Mouse (Mus musculus): ENCODE measurements around the gene Metrnl. TPM values are rescaled to one million over a fixed set of nuclear protein-coding genes. Genes with fewer than 3 reads are reported as not detected.

The Metrnl gene
- polyA plus RNA-seq, 1 experiment from 2014 or later: 3.7 TPM

DNA sequence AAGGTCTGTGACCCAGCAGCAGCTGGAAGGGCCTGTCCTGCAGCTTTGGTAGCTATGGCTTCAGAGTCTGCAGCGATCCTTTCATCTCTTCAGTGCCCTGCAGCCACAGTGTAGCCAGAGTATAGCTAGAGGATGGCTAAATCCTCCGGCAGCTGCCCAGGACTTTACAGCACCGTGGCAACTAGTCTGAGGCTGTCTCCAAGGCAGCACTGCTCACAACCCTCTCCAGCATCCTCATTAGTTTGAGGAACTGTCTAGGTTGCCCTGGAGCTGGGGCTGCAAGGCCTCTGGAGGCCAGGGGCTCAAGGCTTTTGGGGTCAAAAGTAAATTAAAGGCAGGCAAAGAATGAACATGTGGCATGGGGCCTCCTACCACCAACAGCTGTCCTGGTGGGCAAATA lies 37.3 kb downstream of the Metrnl start:
- Histone ChIP-seq H3K4me3 (ENCODE audit: low read depth, low read length) (no peak overlapping the region), H3K27ac (ENCODE audit: low read depth, low read length) (no peak overlapping the region), H3K4me2 (ENCODE audit: low read length) (no peak overlapping the region), H3K4me1 (ENCODE audit: control insufficient read depth, insufficient read depth, low read length) (no peaks in the 10 kb centered on the region), H3K27me3 (replicated peaks; ENCODE audit: control insufficient read depth, insufficient read depth, low read length) (no peaks in the 10 kb centered on the region), H3K9ac (ENCODE audit: low read length) (no peak overlapping the region), H3K36me3 (ENCODE audit: control insufficient read depth, insufficient read depth, low read length) (no peaks in the 10 kb centered on the region), H3K9me3 (replicated peaks; ENCODE audit: control insufficient read depth, low read length) (no peaks in the 10 kb centered on the region)
- DNase-seq (ENCODE audit: low spot score) (no peak), ATAC-seq (no peak)
- 50% methylated on average over 3 of the region's 3 CpGs for WGBS

DNA sequence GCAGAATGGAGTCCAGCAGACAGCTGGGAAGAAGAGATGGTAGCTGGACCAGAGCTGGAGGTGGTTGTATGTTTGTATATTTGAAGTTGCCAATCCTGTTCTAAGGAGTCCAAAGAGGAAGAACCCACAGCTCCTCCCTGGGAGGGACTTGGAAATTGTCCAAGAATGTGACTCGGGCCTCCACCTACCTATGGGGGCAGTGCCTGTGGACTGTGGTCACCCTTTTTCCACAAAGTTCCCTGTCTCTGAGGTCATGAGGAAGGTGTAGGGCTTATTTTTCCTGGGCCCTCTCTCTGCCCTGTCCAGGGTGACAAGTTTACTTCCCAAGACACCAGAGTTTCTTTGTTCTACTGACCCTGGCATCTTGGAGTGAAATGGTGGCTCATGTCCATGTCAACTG lies 39.6 kb downstream of the Metrnl start:
- Histone ChIP-seq H3K27me3 (replicated peaks; ENCODE audit: control insufficient read depth, insufficient read depth, low read length) (no peaks in the 10 kb centered on the region), H3K27ac (ENCODE audit: low read depth, low read length) (no peak overlapping the region), H3K4me1 (ENCODE audit: control insufficient read depth, insufficient read depth, low read length) (no peaks in the 10 kb centered on the region), H3K9ac (ENCODE audit: low read length) (no peak overlapping the region), H3K4me3 (ENCODE audit: low read depth, low read length) (no peak overlapping the region), H3K9me3 (replicated peaks; ENCODE audit: control insufficient read depth, low read length) (no peaks in the 10 kb centered on the region), H3K4me2 (ENCODE audit: low read length) (no peak overlapping the region), H3K36me3 (ENCODE audit: control insufficient read depth, insufficient read depth, low read length) (no peaks in the 10 kb centered on the region)
- 44% methylated on average over 1 of the region's 1 CpGs for WGBS
- DNase-seq (ENCODE audit: low spot score) (no peak), ATAC-seq (no peak)

DNA sequence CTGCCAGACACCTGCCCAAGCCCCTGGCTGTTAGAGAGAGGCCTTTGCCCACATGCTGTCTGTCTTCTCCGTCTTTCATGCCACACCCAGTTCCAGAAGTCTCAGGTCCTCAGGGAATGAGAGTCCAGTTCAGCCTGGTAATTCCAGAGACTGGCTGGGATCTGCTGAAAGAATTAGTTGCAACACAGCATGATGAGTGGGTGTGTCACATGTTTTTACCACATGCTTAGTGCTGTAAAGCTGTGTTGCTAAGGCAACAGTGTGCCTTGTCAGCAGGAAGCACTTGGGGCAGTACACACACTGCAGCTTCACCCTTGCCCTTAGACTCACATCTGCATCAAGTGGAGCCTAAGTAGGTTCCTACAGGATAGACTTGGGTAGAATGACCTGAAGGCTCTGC lies 40.1 kb downstream of the Metrnl start:
- Histone ChIP-seq H3K4me3 (ENCODE audit: low read depth, low read length) (no peak overlapping the region), H3K27ac (ENCODE audit: low read depth, low read length) (no peak overlapping the region), H3K9me3 (replicated peaks; ENCODE audit: control insufficient read depth, low read length) (no peaks in the 10 kb centered on the region), H3K4me2 (ENCODE audit: low read length) (no peak overlapping the region), H3K4me1 (ENCODE audit: control insufficient read depth, insufficient read depth, low read length) (no peaks in the 10 kb centered on the region), H3K36me3 (ENCODE audit: control insufficient read depth, insufficient read depth, low read length) (no peaks in the 10 kb centered on the region), H3K27me3 (replicated peaks; ENCODE audit: control insufficient read depth, insufficient read depth, low read length) (no peaks in the 10 kb centered on the region), H3K9ac (ENCODE audit: low read length) (no peak overlapping the region)
- DNase-seq (ENCODE audit: low spot score) (no peak), ATAC-seq (no peak)
- 68% methylated on average over 1 of the region's 1 CpGs for WGBS

DNA sequence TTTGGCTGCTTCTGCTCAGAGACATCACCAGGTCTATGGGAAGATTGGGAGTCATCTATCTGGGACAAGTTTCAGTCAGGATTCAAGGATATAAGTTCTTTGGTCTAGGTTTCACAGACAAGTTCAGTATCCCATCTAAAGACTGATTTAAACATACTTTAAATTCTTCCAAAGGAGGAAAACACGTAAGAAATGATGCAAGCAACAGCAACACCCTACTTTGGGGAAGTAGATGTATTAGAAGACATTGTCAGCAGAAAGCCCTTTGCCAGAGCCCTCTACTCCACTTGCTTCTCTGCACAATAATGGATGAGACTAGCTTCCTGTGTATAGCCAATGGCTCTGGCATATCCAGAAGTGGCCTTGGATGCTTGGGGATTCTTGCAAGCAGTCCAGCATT lies 41.8 kb downstream of the Metrnl start:
- Histone ChIP-seq H3K4me3 (ENCODE audit: low read depth, low read length) (no peak overlapping the region), H3K27me3 (replicated peaks; ENCODE audit: control insufficient read depth, insufficient read depth, low read length) (no peaks in the 10 kb centered on the region), H3K9me3 (replicated peaks; ENCODE audit: control insufficient read depth, low read length) (no peaks in the 10 kb centered on the region), H3K4me2 (ENCODE audit: low read length) (no peak overlapping the region), H3K27ac (ENCODE audit: low read depth, low read length) (no peak overlapping the region), H3K36me3 (ENCODE audit: control insufficient read depth, insufficient read depth, low read length) (no peaks in the 10 kb centered on the region), H3K4me1 (ENCODE audit: control insufficient read depth, insufficient read depth, low read length) (no peaks in the 10 kb centered on the region), H3K9ac (ENCODE audit: low read length) (no peak overlapping the region)
- DNase-seq (ENCODE audit: low spot score) (no peak), ATAC-seq (no peak)
- WGBS: 62% methylated on average over 1 of the region's 1 CpGs

DNA sequence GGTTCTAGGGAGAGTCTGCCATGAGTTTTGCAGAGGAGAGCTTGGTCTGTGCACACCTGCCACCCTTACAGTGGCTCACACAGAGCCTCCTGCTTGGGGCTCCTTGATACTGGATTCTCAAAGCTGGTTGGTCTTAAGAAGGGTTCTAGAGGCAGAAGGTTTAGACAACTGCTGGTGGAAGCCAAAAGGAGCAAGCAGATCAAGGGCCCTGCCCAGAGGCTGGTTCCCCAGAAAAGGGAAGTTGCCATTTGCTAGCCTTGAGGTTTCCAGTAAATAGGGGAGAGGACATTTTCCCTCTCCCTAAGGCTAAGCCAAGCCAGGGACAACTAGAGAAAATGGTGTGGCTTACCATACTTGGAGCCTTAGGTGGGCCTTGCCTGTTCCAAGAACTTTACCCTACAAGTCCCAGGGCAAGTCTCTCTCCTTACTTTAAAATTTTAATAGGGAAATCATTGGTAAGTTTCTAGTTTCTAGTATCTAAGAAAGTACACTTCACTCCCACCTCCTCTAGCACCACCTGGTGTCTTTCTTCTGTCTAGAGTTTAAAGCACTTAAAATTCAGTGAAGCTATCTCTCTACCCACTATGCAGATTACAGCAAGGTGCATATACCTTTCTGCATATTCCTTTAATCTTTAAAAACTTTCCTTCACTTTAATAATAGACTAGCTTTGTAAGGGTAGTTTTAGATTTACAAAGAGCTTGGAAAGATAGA lies 42.7 kb downstream of the Metrnl start:
- Histone ChIP-seq H3K9me3 (replicated peaks; ENCODE audit: control insufficient read depth, low read length) (no peaks in the 10 kb centered on the region), H3K4me2 (ENCODE audit: low read length) (no peak overlapping the region), H3K4me3 (ENCODE audit: low read depth, low read length) (no peak overlapping the region), H3K4me1 (ENCODE audit: control insufficient read depth, insufficient read depth, low read length) (no peaks in the 10 kb centered on the region), H3K27me3 (replicated peaks; ENCODE audit: control insufficient read depth, insufficient read depth, low read length) (no peaks in the 10 kb centered on the region), H3K36me3 (ENCODE audit: control insufficient read depth, insufficient read depth, low read length) (no peaks in the 10 kb centered on the region), H3K27ac (ENCODE audit: low read depth, low read length) (no peak overlapping the region), H3K9ac (ENCODE audit: low read length) (no peak overlapping the region)
- ATAC-seq: no peak
- DNase-seq (ENCODE audit: low spot score): no peak

DNA sequence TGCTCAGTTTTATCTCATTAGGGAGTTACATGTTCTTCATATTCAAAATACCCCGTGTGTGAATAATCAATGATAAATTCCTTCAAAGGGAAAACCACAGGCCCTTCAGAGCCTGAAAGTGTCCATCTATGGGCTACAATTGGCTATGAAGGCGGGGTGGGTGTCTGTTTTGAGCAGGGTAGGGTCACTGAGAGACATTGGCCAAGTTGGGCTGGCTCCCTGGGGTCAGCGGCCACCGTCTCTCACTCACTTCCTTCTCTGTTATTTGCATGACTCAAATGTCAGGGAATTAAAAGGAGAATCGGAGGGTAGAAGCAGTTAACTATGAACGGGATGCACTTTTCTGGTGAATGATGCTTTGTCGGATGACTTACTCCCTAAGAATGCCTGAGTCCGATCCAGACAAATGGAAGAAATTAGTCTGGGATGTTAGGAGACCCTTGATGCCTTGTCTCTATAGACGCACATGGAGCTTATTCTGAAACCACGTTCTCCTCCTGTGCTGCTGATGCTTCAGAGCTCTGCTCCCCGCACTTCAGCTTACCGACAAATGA lies 45.7 kb downstream of the Metrnl start:
- ATAC-seq (no peak), DNase-seq (ENCODE audit: low spot score) (no peak)
- no peaks in the 10 kb centered on the region for H3K9me3 ChIP-seq (replicated peaks; ENCODE audit: control insufficient read depth, low read length)
- H3K4me1 ChIP-seq (ENCODE audit: control insufficient read depth, insufficient read depth, low read length): no peaks in the 10 kb centered on the region
- no peak overlapping the region for H3K27ac ChIP-seq (ENCODE audit: low read depth, low read length)
- H3K27me3 ChIP-seq (replicated peaks; ENCODE audit: control insufficient read depth, insufficient read depth, low read length): no peaks in the 10 kb centered on the region
- no peak overlapping the region for H3K9ac ChIP-seq (ENCODE audit: low read length)
- no peaks in the 10 kb centered on the region for H3K36me3 ChIP-seq (ENCODE audit: control insufficient read depth, insufficient read depth, low read length)
- no peak overlapping the region for H3K4me2 ChIP-seq (ENCODE audit: low read length)
- 81% methylated on average over 12 of the region's 12 CpGs for WGBS
- no peak overlapping the region for H3K4me3 ChIP-seq (ENCODE audit: low read depth, low read length)

DNA sequence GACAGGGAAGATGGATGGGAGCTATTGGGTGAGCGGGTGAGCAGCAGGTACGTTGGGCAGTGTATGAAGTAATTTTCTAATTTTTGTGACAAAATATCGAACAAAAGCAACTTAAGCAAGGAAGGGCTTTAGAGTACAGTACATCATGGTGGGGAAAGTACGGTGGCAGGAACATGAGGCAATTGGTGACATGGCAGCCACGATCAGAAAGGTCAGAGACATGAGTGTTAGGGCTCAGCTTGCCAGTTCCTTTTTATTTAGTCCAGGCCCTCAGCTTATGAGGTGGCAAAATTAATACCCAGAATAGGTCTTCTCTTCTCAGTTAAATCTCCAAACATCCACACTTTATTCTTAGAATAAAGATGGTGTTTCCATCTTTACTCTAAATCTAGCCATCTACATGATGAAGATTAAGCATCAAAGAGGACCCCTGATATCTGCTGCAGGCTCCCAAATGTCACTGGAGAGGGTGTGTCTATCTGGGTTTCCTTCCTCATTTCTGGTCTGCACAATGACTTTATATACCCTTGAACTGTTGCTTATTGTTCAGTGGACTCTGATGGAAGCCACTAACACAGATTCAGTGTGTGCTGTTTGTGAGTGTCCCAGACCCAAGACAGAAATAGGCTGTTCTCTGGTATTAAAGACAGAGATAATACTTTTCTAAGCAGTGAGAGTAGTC lies 46.8 kb downstream of the Metrnl start:
- ATAC-seq (no peak), DNase-seq (ENCODE audit: low spot score) (no peak)
- Histone ChIP-seq H3K4me3 (ENCODE audit: low read depth, low read length) (no peak overlapping the region), H3K36me3 (ENCODE audit: control insufficient read depth, insufficient read depth, low read length) (no peaks in the 10 kb centered on the region), H3K4me1 (ENCODE audit: control insufficient read depth, insufficient read depth, low read length) (no peaks in the 10 kb centered on the region), H3K27ac (ENCODE audit: low read depth, low read length) (no peak overlapping the region), H3K27me3 (replicated peaks; ENCODE audit: control insufficient read depth, insufficient read depth, low read length) (no peaks in the 10 kb centered on the region), H3K4me2 (ENCODE audit: low read length) (no peak overlapping the region), H3K9me3 (replicated peaks; ENCODE audit: control insufficient read depth, low read length) (no peaks in the 10 kb centered on the region), H3K9ac (ENCODE audit: low read length) (no peak overlapping the region)
- WGBS: 91% methylated on average over 5 of the region's 5 CpGs
